Mouse (Mus musculus) c-Kit-positive CD71-positive TER-119-positive erythroid progenitor cells, embryonic 14.5 days (primary cell): Measurements from ENCODE around the gene Ntrk1.
"Not testable (repeated sequence)": the region's sequence is repeated elsewhere in the genome, so short reads cannot be mapped to it uniquely, and the experiment has no call there.

Source experiments
- DNase-seq: peaks from one replicate; pipeline ENCODE4 v3.0.0-alpha.2; 2013; ENCODE audit warnings: low spot score

Gene Ntrk1

GRCm38 (mm10) chr3:87794922-87795325 is at the start of gene Ntrk1:
Gene Ntrk1, minus strand, starts transcription at chr3:87795162.
- DNase-seq: no peak

GRCm38 (mm10) chr3:87840858-87841257 is 45.9 kb upstream of the Ntrk1 start:
- DNase-seq: no peak

- peak; percentile 60 for DNase-seq
Measured at GRCm38 (mm10) chr3:87838622-87839021, 43.7 kb upstream of the Ntrk1 start.

DNA sequence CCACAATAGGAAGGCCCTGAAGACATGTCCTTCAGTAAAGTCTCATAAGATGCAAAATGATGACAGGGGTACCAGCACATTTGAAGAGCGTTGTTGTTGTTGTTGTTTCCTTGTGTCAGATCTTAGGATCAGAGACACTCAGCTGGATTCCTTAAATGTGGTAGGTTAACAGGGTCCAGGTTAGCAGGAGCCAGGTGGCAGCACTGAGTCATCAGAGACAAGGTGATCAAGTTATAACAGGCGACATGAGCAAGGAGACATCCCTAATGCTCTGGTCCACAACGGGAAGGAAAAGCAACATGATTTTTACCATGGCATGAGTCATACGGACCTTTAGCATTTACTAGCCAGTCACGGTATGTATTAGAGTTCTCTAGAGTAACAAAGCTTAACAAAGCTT is 38.5 kb upstream of the Ntrk1 start:
- no peak for DNase-seq

DNA sequence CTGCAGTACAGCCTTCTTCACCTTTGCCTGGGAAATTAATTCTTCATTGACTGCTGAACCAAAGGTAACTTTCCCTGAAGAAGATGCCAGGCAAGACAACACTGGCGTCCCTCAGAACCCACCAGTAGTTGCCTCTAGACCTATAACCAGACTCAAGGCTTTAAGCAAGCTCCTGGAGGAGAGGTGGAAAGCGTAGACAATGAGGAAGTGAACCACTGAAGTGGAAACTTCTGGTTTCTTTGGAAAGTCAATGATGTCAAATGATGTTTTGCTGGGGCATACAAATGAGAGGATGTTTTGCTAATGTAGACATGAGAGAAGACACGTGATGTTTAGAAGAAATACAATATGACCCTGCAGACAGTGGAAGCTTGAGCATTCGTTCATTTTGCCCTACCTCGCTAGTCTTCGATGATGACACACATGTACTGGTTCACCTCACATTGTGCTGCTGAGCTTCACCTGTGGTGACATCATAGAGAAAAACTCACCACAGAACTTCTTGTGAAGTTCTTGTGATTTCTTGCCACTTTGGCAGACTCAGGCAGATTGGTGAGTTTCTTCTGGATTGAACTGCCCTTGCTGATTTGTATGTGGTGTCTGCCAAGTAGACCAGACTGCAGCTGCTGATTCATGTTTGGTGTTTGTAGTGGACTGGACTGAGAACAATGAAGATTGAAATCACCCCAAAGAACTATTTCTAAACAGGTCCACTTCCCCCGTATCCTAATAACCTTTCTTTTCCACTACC is 37.3 kb upstream of the Ntrk1 start:
- no peak for DNase-seq

DNA sequence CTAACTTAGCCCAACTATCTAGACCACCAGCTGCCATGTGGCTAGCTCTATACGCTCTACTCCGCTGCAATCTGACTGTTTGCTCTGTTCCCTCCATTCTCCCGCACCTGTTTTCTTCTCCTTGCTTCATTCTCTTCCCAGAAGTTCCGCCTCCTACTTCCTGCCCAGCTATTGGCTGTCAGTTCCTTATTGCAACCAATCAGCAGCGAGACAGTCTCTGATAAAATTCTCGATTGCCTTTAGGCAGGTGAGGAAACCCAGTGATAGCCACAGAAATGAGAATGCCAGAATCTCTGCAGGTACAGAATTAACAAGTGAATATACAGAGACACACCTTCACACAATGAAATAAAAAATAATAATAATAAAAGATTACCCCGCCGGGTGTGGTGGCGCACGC is 34.1 kb upstream of the Ntrk1 start:
- no peak for DNase-seq

DNA sequence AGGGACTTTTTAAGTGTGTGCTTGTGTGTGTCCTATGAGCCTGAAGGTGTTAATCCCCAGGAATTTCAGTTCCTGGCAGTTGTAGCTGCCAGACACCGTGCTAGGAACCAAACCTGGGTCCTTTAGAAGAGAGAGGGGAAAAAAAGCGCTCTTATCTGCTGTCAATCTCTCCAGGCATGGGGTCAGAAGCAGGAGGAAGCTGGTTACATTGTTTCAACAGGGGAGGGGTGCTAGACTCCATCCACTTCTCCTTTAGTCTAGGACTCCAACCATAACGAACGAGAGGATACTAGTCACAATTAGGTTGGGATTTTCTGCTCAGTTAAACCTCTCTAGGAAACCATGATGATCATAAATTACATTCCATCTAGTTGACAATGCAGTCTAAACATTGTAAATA is 33.5 kb upstream of the Ntrk1 start:
- no peak for DNase-seq

DNA sequence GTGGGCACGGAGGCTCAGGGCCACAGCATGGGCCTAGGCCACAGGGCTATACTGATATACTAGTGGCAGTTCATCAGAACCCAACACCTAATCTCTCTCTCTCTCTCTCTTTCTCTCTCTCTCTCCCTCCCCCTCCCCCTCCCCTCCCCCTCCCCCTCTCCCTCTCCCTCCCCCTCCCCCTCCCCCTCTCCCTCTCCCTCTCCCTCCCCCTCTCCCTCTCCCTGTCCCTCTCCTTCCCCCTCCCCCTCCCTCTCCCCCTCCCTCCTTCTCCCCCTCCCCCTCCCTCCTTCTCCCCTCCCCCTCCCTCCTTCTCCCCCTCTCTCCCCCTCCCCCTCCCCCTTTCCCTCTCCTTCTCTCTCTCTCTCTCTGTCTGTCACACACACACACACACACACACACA is 29.2 kb upstream of the Ntrk1 start, which contains the start of gene Pear1:
Pear1 (minus strand) TSS at position 101 of the 400 bp plus-strand sequence.
- DNase-seq: not testable (repeated sequence)

DNA sequence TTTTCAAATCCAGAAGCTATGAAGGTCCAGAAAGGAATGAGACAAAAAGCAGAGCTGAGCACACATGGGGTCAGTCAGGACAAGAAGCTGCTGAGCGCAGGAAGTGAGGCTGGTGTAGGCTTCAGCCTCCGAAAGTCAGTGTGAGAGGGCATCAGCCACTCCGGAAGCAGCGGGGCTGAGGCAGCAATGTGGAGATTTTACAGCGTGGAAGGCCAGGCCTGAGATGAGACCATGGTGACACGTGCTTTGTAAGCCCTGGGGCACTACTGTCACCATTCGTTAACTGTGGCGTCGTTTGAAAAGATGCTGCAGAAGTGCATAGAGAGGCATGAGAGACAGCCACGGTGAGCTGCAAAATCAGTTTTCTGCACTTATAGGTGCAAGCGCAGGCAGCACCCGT is 23.3 kb upstream of the Ntrk1 start:
- DNase-seq: no peak

DNA sequence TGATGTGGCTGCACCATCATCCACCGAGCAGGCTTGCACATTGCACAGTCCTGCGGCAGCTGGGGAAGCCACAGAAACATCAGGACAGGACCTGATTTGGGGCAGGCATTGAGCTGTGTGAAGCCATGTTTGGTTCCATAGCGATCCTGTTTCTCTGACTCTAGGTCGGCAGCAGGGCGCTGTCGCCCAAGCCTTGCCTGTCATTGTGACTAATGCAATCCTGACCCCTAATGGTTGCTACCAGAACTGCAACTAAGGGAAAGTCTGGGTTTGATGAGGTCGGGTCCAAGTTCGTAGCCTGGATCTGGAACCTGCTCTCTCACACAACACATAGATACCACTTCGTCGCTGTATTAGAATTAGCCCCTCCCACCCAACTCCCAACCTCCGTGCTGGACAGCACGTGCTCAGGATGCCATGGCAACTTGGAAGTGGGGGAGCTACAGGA is 21.7 kb upstream of the Ntrk1 start:
- peak; percentile 62 for DNase-seq

DNA sequence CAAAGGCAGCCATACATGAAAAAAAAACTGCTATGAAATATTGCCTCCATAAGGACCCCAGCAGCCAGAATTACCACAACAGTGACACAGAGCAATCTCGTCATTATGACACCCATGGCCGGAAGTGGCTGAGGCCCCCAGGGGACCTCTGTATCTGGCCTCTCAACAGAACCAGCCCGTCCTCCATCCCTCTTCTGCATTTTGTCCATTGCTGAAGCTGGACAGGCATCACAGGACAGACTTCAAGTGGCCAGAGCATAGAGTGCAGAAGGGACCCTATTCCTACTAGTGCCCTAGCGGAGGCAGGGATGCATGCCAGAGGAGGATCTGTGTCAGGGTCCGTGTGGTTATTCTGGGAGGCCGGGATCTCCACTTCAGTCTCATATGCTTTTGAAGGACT is 21.2 kb upstream of the Ntrk1 start:
- no peak for DNase-seq

DNA sequence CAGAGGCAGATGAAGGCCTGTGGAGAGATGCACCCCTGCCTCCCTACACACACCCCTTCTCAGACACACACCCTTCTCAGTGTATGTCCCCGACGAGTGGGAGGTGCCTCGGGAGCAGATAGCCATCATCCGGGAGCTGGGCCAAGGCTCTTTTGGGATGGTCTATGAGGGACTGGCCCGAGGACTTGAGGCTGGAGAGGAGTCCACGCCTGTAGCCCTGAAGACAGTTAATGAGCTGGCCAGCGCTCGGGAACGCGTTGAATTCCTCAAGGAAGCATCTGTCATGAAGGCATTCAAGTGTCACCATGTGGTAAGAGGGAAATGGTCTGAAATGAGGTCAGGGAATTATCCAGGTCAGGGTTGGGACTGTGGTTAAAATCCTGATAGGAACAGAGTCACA is 17.9 kb upstream of the Ntrk1 start:
- no peak for DNase-seq

GRCm38 (mm10) chr3:87812413-87812812 is 17.5 kb upstream of the Ntrk1 start:
- DNase-seq: no peak

DNA sequence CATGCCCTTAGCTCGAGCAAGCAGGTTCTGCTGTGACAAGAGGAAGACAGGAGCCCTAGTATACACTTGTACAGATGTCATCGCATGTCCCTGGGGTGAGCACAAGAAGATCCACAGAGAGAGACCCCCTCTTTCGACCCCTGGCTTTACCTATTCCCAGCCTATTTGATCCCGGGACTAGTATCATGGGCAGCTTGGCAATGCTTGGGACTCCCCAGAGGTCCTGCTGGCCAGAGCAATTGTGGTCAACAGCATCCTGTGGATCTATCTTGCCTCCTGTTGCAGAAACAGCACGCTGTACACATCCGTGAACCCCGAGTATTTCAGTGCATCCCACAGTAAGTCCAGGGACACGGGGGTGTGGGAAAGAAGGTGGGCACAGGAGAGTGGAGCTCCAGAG is 16.3 kb upstream of the Ntrk1 start:
- no peak for DNase-seq

DNA sequence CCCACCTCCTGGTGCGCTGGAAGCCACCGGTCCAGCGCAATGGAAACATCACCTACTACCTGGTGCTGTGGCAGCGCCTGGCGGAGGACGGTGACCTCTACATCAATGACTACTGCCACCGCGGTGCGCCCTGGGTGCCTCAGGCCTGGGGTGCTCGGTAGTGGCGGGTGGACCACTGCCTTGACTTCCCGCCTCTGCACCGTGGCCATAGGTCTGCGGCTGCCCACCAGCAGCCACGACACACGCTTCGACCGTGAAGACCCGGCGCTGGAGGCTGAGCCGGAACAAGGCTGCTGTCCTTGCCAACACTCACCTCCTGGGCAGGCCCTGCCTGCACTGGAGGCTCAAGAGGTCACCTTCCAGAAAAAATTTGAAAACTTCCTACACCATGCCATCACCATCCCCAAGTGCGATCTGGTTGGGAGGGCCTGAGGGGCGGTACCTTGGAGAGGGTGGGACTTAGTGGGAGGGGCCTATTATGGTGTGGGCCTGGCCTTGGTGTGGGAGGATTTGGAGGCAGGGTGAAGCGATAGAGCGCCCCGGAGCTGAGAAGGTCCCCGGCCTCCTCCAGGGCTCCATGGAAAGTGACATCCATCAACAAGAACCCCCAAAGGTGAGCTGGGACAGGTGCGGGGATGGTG is 14.5 kb upstream of the Ntrk1 start:
- DNase-seq: no peak

DNA sequence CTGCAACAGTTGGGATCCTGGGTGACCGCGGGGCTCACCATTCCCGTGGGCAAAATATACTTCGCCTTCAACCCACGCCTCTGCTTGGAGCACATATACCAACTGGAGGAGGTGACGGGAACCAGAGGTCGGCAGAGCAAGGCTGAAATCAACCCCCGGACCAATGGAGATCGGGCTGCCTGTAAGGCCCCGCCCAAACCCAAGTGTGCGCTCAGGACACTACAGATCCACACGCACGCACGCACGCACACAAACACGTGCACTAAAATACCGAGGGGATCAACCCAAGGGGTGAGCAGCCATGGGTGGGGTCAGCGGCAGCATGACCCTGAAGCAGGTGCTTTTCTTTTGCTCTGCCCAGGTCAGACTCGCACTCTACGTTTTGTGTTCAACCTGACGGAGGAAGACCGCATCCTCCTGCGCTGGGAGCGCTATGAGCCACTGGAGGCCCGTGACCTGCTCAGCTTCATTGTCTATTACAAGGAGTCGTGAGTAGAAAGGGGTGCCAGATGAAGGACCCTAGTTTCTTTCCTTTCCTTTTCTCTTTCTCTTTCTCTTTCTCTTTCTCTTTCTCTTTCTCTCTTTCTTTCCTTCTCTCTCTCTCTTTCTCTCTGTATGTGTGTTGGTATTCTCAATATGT is 9.2 kb upstream of the Ntrk1 start:
- DNase-seq: no peak

DNA sequence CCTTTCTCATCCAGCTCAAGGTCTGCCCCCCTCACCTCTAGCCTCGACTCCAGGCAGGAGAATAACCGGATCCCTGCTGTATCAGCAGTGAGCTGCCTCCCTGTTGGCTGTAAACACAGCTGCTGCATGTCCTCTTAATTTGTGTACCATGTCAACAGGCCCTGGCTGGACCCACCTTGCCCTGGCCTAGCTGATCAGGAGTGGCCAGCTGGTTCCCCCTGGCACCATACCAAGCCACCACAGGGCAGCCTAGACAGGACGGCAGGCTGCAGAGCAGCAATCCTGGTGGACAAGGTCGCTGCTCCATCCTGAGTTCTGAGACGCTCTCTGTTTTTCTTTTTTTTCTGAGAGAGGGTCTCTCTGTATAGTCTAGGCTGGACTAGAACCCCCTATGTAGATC is 6.7 kb upstream of the Ntrk1 start:
- DNase-seq: no peak

GRCm38 (mm10) chr3:87796736-87797334 is 1.9 kb upstream of the Ntrk1 start, which contains the start of gene Insrr:
Gene Insrr, plus strand, starts transcription at chr3:87796951.
- no peak for DNase-seq

GRCm38 (mm10) chr3:87795336-87796277 is 645 bp upstream of the Ntrk1 start:
- peak; percentile 15 for DNase-seq

DNA sequence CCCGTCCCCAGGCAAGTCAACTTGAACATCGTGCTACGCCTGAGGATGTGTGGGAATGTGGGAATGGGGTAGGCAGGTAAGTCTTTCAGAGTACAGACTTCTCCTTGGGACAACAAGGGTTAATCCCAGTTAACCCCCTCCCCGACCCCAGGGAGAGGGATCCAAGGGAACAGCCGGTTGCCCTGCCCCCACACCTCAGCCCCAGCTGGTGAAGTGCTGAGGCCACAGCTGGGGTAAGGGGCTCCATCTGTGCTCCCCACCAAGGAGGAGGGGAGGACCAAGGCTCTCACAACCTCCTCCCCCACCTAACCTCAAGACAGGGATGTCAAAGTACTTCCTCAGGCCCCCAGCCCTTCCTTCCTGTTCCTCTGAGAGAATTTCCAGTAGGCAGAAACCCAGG is 5.2 kb downstream of the Ntrk1 start:
- no peak for DNase-seq

- no peak for DNase-seq
Measured at GRCm38 (mm10) chr3:87789248-87789647, 5.7 kb downstream of the Ntrk1 start.
